Mouse (Mus musculus): ENCODE data around the gene Gm10310.
"Not testable (repeated sequence)": the region's sequence is repeated elsewhere in the genome, so short reads cannot be mapped to it uniquely, and the experiment has no call there.

Gene Gm10310

DNA sequence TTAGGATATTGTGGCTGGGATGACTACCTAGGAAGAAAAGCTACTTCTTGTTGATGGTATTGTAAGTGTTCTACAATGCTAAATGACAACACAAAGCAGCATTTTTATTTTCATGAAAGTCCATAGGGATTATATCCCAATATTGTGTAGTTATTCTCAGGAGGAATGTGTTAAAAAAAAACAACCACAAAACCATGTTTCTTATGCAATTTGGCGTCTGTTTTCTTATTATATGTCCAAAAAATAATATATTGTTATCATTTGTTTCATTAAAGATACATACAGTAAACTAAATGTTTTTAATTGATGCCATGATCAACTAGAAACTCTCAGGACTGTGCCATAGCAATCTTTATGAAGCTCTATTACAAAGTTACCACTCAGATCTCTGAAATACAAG, at the start of gene Gm10310:
TSS of gene Gm10310 (minus strand) at position 101 of the 400 bp plus-strand sequence.
- not testable (repeated sequence) for DNase-seq

DNA sequence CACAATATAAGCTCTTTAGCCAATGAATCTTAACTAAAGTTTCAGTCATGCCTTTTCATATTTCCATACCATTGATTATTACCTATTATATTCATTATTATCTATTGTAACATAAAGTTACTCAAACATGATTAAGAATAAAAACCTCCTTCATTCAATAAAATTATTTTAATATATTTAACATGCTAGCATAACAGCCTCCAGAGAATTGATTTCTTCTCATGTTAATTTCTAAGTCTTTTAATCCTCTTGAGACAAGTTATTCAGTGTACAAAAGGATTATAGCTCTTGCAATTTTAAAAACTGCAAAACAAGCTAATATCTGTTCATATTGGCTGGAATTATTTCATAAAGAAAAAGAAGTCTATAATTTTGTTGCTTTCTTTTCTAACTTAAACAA, 45.2 kb upstream of the Gm10310 start, which contains the start of gene Olfr821:
TSS of gene Olfr821 (plus strand) at position 301 of the 400 bp plus-strand sequence.
- no peak for DNase-seq

DNA sequence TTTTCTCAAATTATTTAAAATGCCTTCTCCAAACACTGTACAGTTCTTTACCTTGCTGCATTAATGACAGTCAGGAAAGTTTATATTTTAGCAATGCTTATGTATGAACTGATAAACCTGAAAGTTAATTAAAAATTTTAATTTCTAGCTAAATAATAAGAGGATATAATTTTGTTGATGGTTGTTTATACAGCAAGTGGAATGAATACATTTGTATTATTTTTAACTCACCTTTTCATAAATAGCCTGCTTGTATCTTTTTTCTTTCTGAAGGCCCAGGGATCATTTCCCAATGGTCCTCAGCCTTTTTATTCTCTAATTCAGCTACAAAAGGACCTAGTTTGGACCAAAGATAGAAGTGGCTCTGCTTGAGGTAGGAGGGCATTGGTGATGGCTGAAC, 27.5 kb upstream of the Gm10310 start, which contains the start of gene Olfr820:
TSS of gene Olfr820 (plus strand) at position 301 of the 400 bp plus-strand sequence.
- DNase-seq: no peak

DNA sequence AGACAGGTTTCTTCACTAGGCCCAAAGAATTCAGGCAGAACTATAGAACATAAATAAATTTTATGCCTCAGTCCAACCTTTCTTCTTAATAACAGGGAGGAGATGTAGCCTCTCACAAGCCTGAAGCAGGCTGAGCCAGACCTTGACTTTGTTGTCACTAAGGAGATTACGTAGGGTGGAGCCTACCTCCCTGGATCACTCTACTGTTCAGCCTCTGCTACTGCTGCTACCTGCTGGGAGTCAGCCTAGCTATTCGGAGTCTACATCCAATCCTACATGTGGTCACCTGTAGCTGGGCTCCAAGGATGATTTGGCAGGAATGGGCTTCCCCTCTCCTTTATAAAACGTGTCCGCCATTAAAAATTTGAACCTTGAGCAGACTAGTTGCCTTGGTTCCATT, 20.5 kb upstream of the Gm10310 start:
- DNase-seq: not testable (repeated sequence)

DNA sequence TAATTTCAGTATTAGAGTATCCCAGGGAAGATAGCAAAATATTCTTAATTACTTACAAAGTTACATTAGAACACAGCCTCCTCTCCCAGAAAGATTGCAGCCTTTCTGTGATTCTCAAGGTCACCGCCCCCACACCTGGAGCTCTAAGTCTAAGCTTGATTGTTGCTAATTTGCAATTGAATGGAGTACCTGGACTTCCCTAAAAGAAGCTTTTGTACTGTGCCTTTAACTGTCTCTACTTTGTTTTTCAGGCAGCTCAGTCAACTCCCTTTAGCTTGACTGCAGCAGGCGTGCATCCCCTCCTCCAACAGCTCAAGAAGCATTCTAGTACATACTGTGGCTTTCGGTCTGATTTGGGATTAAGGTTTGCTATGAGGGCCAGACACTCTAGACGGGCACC, 19.2 kb upstream of the Gm10310 start:
- not testable (repeated sequence) for DNase-seq

DNA sequence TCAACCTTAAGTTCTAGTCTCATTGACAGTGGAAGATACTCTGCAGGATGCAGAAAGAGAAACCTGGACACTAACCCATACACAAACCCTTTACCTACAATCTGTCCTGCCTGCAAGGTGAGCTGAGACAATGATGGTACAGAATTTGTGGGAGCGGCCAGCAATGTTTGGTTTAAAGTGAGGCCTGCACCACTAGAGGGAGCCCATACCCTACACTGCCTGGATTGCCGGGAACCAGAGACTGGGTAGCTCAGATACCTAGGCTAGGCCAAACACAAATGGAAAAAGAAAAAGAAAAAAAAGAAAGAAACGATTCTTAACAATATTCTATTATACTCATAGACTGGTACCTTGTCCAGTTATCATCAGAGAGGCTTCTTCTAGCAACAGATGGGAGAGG, 3.0 kb downstream of the Gm10310 start:
- not testable (repeated sequence) for DNase-seq

DNA sequence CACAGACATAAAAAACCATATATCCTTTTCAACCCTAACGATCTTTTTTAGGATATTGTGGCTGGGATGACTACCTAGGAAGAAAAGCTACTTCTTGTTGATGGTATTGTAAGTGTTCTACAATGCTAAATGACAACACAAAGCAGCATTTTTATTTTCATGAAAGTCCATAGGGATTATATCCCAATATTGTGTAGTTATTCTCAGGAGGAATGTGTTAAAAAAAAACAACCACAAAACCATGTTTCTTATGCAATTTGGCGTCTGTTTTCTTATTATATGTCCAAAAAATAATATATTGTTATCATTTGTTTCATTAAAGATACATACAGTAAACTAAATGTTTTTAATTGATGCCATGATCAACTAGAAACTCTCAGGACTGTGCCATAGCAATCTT, 8.8 kb downstream of the Gm10310 start, which contains the start of gene Olfr247:
TSS of gene Olfr247 (minus strand) at position 101 of the 400 bp plus-strand sequence.
- DNase-seq: not testable (repeated sequence)

DNA sequence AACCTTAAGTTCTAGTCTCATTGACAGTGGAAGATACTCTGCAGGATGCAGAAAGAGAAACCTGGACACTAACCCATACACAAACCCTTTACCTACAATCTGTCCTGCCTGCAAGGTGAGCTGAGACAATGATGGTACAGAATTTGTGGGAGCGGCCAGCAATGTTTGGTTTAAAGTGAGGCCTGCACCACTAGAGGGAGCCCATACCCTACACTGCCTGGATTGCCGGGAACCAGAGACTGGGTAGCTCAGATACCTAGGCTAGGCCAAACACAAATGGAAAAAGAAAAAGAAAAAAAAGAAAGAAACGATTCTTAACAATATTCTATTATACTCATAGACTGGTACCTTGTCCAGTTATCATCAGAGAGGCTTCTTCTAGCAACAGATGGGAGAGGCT, 11.9 kb downstream of the Gm10310 start:
- DNase-seq: not testable (repeated sequence)

DNA sequence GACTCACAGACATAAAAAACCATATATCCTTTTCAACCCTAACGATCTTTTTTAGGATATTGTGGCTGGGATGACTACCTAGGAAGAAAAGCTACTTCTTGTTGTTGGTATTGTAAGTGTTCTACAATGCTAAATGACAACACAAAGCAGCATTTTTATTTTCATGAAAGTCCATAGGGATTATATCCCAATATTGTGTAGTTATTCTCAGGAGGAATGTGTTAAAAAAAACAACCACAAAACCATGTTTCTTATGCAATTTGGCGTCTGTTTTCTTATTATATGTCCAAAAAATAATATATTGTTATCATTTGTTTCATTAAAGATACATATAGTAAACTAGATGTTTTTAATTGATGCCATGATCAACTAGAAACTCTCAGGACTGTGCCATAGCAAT, 17.7 kb downstream of the Gm10310 start, which contains the start of gene Olfr819:
TSS of gene Olfr819 (minus strand) at position 101 of the 400 bp plus-strand sequence.
- DNase-seq: not testable (repeated sequence)

DNA sequence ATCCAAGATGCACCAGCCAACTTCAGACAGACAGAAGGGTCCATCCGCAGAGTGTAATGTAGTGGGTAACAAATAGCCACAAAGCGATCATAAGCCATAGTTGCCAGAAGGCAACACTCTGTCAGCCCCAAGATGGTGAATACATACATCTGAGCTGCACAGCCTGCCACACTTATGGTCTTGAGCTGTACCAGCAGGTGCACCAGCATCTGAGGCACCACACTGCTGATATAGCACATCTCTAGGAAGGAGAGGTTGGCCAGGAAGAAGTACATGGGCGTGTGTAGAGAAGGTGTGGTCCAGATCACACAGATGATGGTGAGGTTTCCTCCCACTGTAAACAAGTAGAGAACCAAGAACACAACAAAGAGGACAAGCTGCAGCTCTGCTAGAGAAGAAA, 18.6 kb downstream of the Gm10310 start:
- not testable (repeated sequence) for DNase-seq

DNA sequence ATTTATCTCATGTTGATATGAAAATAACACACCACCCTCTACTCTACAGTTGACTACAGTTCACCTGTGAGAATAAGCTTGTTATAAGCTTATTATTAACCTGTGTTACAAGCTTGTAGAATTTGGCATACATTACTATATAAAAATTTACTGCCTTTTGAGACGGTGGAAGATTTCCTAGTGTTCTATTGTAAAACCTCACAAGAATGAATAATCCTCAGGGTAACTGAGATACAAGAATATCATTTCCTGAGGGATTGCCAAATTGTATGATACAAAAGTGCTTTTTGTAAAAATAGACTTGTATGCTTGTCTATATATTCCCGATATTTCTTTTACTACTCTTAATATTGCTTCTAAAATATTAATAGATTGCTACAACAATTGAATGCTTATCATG, 35.9 kb downstream of the Gm10310 start, which contains the start of gene Olfr818:
TSS of gene Olfr818 (minus strand) at position 101 of the 400 bp plus-strand sequence.
- no peak for DNase-seq

Data from cerebellum, adult 8-10 months (tissue).